Mouse (Mus musculus) kidney, adult 8-10 months (tissue): Measurements from ENCODE around the gene Hoxb3.

Experiments used
- DNase-seq, 2 experiments: peaks; one replicate each; pipeline ENCODE4 v3.0.0; 2022

Hoxb3 gene

GRCm38 (mm10) chr11:96319071-96319902 is 3.8 kb upstream of the Hoxb3 start:
- DNase-seq, result peak; percentile 58 to 73

GRCm38 (mm10) chr11:96319910-96320309 is 3.2 kb upstream of the Hoxb3 start:
- DNase-seq, result peak in 1 of 2 experiments; percentile 66

GRCm38 (mm10) chr11:96320688-96321087 is 2.4 kb upstream of the Hoxb3 start:
- DNase-seq, result peak in 1 of 2 experiments; percentile 32

DNA sequence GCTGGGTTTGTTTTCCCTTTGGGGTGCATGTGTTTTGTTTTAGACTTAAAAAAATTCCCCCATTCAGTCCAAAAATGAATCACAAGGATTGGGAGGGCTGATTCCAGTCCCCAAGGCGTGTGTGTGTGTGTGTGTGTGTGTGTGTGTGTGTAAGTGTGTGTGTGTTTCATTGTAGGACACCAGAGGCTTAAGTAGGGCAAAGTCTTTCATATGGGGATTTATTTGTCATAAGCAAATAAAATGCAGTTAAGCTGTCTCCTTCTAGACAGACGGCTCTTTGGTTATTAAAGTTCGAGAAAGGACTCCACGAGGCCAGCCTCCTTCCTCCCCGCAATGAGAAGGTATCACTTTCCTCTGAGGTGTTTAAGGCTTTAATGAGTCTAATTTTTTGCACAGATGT is 1.3 kb upstream of the Hoxb3 start:
- no peak for DNase-seq

DNA sequence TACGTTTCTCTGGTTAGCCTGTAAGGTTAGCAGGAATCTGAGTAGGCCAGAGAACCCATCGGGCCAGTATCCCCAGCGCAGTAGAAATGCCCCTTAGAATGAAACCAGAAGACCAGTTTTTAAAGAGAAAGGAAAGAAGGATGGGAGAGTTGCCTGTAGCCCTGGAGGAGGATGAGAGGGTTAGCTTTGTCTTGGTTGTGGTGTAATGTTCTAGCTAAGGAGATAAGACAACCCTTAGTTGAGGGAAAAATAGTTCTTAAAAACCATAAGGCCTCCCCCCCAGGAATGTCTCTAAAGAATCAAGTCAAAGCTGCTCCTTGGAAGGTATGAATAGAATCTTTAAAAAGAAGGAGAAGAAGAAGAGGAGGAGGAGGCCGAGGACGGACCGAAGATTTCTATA is 388 bp upstream of the Hoxb3 start:
- no peak for DNase-seq

DNA sequence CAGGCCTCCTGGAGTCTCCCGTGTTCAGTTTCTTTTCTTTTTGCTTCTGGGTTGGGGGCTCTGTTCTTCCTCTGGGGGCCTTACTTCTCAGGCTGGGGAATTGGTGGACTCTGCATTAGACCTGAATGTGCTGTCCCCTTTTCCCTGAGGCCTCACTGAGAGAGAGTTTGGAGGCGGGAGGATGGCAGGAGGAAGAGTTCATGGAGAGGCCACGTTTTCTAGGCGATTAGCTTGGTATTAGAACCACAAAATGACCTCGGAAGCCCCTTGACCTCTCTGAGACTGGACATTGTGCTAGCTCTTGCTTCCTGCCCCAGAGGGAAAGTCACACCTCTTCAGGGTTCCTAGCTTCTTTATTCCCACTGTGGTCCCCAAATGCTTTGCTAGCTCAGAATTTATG is 999 bp downstream of the Hoxb3 start:
- DNase-seq, result no peak

GRCm38 (mm10) chr11:96324965-96325364 is 1.8 kb downstream of the Hoxb3 start:
- DNase-seq, result no peak

DNA sequence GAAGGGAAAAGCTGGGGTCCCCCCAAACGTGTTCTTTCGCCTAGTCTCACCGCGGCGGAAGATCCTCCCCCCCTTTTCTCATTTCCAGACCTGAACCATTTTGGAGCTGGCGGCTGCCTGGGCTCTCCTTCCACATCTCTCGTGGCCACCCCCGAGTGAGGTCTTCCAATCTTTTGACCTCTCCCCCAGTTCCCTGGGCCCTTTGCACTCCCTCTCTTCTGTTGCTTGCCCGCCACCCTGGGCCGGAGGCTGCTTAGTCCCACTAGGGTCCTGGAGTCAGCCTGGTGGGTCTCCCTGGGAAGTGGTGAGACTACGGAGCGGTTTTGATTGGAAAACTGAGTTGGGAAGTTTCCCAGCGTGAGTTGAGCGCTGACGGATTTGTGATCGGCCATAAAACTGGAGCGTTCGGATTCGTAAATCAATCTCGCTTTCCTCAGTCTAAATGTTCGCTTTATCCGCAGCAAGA is 2.7 kb downstream of the Hoxb3 start:
- no peak for DNase-seq

DNA sequence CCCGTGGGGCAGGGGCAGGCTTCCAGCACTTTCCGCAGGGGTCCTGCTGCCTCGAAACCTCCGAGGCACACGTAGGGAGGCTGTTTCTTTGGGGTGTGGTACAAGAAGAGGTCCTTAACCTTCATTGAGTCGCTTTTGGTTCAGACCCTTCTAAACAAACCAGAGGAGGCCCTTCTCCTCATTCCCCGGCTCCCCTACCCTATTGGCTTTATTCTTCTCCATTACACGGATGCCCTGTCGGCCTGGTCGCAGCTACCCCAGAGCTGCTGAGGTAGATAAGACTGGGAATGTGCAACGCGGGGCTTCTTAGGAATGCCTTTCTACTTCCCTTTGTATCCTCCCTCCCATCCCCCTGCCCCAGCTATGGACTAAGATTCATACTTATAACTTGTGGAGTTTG is 3.6 kb downstream of the Hoxb3 start:
- DNase-seq, result no peak

DNA sequence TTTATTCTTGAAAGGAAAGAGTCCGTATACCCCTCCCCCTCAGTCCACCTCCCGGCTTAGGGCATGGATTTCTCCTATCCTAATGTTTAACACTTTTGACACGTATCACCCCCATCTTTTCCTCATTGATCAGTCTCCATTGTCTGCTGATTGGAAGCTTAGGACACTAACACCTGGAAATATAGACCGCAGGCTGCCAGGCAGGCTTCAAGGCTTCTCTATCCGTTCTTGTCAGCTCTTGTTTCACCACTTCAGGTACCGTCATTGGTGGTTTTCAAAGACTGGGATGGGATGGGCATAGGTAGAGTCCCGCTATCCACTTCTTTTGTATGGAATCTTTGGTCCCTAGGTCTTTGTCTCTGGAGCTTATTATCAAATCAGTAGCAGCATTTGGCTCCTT is 4.0 kb downstream of the Hoxb3 start:
- DNase-seq, result no peak

- DNase-seq, result no peak
These were observed 4.6 kb downstream of the Hoxb3 start for GRCm38 (mm10) chr11:96327750-96328149.

- DNase-seq, result no peak
These were observed 5.5 kb downstream of the Hoxb3 start for GRCm38 (mm10) chr11:96328605-96329004.

- DNase-seq, result no peak
These were observed 9.0 kb downstream of the Hoxb3 start for GRCm38 (mm10) chr11:96332105-96332504.

GRCm38 (mm10) chr11:96332618-96333032 is 9.5 kb downstream of the Hoxb3 start:
- DNase-seq, result no peak

DNA sequence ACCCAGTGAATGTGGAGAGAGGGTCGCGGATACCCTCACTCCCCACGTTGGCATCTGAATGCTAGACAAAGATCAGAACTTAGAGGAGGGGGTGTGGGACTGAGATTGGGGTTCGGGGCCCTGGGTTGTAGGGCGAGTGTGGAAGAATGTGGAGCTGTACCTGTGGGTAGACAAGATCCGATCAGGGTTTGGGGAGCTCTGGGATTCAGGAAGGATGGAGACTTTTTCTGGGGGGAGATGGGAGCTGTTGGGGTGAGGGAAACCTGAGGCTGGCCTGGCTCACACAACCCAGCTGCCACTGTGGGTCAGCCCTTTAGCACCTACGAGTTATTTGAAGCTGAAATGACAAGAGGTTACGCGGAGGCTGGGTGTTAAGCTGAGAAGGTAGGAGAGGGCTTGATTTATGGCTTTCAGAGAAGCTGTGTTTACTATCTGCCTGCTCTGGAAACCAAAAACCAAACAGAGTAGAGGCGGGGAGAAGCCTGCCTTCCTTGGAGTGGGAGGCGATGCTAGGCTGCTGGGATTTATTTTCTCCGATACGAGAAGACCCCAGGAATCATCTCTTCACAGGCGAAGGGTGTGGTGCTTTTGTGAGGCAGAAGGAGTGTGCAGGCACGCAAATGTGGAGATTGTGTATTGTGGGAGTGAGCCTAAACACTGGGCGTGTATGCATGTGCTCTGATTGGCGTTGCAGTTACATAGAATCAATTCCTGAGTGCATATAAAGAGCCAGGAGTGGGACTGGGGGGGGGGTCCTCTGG is 10.3 kb downstream of the Hoxb3 start:
- no peak for DNase-seq

GRCm38 (mm10) chr11:96334002-96334364 is 10.9 kb downstream of the Hoxb3 start:
- no peak for DNase-seq

- DNase-seq, result no peak
These were observed 11.9 kb downstream of the Hoxb3 start for GRCm38 (mm10) chr11:96334998-96335397.

DNA sequence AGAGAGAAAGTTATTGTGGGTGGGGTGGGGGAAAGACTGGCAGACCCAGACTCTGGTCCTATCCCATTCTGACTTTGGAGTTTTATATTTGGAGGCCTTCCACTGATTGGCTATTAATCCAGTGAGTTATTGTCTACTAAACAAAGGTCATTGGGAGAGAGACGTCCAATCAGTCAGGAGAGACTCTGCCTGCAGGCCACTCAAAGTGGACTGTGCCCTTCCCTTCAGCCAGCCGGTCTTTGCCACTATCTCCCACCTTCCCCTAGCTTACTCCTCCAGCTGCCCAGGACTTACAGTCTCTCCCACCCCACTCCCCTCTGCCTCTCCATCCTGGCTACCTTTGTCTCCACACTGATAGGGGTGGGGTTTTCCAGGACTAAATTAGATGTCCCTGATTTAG is 13.5 kb downstream of the Hoxb3 start:
- DNase-seq, result peak; percentile 58 to 68

- DNase-seq, result no peak
These were observed 13.9 kb downstream of the Hoxb3 start for GRCm38 (mm10) chr11:96337026-96337425.

GRCm38 (mm10) chr11:96338957-96339855 is 16.1 kb downstream of the Hoxb3 start:
- DNase-seq, result no peak

DNA sequence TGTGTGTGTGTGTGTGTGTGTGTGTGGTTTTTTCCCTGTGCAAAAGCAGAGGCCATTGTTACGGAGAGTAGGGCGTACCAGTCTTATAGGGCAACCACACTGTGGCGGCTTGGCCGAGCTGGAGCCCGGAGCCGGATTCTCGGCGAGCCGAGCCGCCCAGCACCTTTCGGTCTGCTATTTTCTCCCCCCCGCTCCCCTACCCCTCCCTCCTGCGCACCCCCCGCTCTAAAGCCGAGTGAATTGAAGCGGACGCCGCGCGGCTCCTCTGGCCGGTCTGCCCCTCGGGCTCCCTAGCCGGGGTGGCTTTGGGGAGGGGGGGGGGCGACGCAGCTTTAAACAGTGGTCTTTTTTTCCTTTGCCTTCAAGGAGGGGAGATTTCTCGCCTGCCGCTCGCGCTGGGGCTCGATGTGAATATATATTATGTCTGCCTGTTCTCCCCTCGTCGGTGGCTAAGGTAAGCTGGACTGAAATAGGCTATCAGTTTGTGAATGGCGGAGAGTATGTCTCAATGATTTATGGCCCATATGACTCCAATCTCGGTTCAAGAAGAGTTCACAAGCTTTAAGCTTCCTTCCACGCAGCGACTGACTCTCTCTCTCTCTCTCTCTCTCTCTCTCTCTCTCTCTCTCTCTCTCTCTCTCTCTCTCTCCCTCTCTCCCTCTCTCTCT is 17.7 kb downstream of the Hoxb3 start:
- no peak for DNase-seq
